Mouse (Mus musculus): Measurements from ENCODE around the gene Chtf18.
"Not testable (repeated sequence)": the region's sequence is repeated elsewhere in the genome, so short reads cannot be mapped to it uniquely, and the experiment has no call there.

Chtf18 gene

DNA sequence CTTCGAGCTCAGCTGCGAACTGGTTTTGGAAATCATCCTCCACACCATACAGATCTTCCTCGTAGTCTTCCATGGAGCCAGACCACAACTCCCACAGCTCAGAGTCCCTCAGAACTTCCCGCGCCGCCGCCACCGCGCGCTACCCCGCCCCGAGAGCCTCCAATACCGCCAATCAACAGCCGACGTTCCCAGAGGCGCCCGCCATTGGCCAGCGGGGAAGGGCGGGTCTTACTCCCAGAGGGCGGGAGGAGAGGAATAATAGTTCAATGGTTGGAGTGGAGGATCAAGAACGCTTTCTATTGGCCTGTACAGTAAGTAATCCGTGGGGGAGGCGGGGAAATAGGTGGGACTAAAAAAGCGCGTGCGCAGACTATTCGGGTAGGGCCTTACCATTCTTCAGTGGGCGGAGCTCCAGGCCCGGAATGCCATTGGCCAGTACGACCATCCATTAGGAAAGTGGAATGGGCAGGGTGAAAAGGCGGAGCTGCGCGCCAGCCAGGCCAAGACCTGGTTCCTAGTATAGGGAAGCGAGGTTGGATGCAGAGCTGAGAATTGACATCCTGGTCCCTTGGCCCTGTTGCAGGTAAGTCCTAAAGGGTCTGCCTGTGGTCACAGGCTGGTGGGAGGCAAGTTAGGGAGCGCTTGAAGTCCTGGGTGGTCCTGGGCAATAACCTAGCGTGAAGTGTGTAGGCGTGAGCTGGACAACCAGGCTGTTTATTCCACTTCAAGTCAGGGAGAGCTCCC, at the start of gene Chtf18, which contains the start of gene Rpusd1:
Gene Chtf18, minus strand, starts transcription at position 155 of the 744 bp plus-strand sequence.
Gene Rpusd1, plus strand, starts transcription at position 406 of the 744 bp plus-strand sequence.
- peak; percentile 100 for DNase-seq

DNA sequence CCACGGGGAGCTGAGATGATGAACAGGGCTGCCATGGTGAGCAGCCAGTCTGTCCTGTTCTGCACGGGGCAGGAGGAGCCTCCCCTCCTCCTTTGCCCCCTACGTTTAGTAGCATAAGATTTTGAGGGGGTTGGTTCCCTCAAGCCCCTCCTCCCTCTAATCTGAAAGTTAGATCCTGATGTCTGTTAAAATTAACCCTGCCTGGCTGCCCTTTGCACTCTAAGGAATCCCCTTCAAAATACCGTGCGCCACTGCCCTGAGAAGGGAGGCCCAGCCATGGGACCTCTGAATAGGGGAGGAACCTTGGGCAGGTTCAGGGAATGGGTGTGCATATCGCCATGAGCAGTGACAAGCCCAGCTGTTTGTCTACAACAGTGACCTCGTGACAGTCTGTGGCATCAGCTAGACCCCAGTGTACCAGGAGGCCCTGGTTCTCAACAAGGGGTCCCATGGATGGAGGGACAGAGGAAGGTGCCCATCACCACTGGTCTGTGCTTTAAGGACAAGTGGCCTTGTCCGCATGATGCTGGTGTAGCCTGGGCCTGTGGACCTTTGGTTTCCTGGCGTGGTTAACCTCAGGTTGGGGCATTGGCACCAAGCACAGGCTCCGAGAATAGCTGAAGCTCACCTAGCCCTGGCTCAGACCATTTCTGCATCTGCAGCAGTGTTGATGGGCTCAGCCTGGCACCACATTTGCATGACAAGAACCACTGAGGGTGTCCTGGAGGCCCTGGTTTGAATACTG, 48.3 kb upstream of the Chtf18 start:
- peak; percentile 53 for DNase-seq

DNA sequence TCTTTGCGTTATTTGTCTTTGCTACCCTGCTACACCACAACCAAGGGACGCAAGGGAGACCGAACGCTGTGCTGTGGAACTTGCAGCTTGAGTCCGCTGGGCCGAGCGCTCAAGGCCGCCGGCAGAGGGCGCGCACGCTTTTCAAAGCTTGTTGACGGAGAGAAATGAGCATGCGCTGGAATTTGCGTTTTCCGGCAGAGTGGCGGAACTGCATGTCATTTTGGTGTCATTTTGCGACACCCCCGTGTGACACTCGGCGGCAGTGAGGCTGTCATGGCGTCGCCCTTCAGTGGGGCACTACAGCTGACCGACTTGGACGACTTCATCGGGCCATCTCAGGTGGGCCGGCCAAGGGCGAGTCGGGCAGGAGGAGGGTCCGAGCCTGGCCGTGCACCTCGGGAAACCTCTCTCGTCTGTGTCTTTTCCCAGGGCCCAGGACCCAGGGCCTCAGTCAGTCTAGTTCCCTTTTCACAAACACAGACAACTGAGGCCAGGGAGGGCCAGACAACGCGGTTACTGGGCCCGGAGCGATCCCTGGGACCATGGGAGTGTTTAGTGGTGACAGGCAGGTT, 46.4 kb upstream of the Chtf18 start, which contains the start of gene Narfl:
Gene Narfl, plus strand, starts transcription at position 228 of the 572 bp plus-strand sequence.
- DNase-seq, result peak; percentile 97

DNA sequence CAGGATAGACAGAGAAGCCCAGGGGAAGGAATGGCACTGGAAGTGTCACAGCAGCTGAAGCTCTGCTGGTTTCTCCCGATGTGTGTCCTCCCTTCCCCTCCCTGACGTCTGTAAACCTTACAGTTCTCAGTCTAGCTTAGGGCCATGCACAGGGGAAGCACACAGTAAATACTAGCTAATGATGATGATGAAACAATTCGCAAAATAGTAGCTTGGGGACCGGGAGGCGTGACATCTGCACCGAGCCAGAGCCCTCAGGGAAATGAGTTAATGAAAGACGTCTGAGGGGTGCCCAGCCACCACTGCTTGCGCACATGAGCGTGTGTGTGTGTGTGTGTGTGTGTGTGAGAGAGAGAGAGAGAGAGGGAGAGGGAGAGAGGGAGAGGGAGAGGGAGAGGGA, 42.1 kb upstream of the Chtf18 start:
- DNase-seq, result no peak

DNA sequence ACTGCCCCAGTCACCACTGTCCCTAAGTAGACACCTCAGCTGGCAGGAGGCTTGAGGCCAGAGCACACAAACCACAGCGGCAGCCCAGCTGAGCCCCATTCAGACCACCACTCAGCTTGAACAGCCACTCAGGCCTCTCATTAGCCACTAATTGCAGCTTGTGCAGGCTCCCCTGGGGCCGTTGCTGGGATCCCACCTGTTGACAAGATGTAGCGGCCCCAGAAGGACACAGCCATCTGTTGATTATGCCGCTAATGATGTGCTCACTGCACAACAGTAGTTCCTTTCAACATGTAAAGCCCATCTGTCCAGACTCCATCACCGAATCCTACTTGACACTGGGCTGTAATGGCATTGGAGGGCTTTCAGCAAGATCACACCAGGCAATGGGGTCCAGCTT, 38.7 kb upstream of the Chtf18 start:
- no peak for DNase-seq

DNA sequence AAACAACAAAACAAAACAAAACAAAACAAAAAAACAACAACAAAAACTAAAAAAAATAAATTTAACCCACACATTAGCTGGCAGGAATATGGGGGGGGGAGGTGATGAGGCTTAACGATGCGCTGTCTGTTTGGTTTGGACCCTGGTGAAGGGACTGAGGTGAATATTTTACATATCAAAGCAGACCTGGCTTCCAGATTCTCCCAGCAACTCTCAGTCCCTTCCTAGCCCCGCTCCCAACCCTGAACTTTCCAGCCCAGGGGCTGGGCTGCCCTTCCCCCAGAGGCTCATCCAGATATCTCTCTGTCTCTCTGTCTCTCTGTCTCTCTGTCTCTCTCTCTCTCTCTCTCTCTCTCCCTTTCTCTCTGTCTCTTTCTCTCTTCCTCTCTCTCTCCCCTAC, 35.4 kb upstream of the Chtf18 start:
- DNase-seq, result no peak

DNA sequence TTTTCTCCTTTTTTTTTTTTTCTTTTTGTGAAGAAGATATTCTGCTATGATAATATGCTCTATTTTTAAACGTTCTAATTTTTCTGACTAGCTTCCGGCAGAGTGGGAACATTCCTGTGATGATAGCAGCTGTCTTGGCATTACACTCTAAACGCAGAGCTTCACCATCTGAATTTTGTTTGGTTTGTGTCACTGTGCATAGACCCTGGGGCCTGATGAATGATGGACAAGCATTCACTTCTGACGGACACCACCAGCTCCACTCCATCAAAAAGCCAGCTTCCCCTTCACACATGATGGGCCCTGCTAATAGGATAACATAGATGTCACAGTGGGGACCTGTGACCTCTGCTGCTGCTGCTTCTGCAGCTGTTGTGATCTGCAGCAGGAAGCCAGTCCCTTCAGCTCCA, 34.3 kb upstream of the Chtf18 start:
- peak; percentile 11 for DNase-seq

DNA sequence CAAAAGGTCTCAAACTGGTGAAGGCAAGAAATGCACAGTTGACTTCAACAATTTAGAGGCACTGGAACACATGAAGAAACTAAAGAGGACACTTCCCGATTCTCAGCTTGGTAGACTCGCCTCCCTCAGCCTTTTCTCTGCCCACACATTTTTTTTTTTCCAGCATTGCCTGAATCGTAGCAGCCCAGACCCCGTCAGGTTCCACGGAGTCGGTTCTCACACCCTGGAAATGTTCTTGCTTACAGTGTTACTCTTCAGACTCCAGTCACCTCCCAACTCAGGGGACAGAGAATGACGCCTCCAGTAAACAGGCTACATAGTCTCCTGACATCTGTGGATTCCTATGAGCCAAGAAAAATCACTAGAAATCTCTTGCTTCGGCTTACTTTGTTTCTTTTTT, 32.9 kb upstream of the Chtf18 start:
- no peak for DNase-seq

DNA sequence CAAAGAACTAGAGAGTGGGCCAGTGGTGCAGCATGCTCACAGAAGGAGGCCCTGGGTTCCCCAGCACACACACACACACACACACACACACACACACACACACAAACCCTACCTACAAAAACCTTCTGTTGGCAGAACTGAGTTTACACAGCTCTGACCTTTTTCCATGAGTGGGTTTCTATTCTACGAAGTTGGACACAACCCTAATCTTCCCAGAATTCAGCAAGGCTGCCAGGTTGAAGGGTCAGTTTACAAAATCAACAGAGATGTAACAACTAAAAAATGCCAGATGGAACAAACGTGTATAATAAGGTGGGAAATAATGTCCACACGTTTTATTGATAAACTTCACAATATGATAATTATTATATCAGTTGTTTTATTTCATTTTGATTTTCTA, 30.5 kb upstream of the Chtf18 start:
- no peak for DNase-seq

DNA sequence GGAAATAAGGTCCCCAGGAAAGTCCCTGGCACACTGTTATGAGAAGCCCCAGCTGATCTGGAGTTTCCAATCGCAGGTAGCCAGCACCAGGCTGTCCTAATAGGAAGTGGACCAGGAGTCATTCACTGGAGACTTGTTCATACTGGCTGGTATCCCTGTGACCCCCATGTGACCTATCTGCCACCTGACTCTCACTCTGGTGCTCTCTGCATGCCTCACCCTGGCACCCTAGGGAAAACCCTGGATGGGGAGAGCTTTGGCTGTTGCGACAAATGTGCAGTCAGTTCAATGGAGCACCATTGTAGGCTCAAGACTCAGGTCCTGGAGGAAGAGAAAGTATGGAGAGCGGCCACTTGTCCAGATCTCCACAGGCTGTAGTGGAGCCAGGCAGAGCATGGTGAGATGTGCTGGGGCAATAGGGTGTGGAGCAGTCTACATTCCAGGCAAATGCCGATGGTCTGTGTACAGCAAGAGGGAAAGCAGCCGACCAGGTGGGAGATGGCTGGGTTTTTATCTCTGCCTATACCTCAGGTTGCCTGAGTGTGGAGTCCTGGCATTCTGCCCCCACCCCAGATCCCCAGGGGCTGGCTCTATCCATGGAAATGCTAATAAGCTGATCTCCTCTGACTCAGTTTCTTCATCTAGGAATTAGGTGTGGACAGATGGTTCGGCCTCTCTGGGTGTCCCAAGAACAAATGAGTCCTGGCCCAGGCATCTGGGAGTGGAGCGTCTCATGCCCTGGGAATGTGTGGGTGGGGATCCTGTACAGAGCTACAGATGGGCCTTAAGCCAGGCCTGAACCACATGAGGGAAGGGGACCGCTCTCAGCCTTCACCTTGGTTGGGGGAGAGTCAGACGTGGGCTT, 29.4 kb upstream of the Chtf18 start:
- DNase-seq, result no peak

DNA sequence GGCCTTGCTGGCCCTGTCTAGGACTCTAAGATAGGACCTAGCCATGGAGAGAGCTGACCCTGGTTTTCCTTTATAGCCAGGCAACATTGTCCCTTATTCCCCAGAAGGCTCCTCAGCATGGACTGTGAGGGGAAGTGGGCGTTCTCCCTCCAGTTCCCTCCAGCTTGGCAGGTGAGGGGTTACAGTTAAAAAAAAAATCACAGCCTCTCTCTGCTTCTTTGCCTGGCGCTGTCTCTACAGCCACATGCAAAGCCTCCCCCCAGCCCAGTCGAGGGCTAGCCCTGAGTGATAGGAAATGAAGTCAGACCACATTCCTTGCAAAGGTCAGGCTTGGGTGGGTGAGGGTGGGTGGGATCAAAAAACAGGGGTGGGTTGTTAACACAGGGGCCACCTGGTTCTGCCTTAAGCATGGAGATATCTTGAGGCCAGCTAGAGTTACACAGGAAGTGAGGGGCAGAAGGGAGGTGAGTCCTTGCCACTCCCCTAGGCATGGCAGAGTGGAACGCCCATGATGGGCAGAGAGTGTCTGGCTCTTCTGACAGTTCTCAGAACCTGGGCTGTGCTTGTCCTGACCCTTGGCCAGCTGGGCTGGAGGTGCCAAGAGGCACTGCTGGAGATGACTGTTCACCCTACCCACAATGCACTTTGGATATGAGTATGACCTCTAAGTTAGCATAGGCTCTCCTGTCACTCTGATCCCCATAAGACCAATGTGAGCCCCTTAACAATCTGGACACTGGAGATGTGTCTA, 28.6 kb upstream of the Chtf18 start:
- no peak for DNase-seq

DNA sequence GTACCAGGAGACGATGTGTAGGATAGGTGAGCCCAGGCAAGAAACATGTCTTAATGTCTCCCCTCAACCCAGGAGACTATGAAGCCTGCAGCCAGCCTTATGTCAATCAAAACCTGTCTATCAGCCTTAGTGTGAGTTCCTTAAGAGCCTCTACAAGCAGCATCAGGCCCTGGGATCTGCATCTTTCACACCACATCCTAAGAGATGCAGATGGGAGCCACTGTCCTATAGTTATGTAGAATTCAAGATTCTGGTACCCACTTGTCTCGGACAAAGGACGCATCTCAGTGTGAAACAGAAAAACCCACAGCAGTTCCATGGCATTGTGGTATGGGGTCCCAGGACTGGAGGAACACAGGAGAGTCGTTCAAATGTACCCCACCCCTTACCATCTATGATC, 27.9 kb upstream of the Chtf18 start:
- DNase-seq, result no peak

DNA sequence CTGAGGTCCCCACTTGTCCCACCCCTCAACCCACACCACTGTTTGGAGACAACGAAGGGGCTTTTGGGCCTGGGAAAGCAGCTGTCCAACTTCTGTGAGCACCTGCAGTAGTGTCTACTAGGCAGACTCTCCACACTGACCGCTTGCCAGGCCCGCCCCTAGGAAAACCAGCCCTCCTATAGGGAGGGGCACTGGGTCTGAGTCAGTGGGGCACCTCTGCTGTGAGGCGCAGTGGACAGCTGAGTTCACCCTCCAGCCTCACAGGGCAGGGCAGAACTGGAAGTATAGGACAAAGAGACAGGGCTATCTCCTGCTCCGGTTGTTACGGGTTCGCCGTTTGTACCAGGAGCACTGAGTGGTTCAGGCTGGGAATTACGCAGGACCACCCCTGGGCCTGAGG, 27.0 kb upstream of the Chtf18 start, which contains the start of gene Msln:
Gene Msln, minus strand, starts transcription at position 138 of the 400 bp plus-strand sequence.
- DNase-seq, result no peak

DNA sequence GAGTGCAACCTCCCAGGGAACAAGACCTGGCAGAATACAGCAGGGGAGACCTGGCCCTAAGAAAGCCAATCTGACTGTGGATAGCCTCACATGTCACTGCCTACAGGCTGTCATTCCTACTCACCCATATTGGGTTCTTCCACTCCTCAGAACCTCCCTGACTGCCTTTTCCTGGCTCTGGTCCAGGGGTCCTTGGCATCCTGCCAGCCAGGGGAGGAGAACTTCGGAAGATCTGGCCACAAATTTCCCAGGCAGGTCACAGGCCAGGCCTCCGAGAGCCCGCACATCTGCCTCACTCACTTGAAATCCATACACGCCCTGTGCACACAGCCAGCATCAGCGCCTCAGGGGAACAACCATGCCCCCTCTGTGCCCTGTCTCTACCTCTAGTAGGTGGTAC, 24.2 kb upstream of the Chtf18 start:
- peak; percentile 32 for DNase-seq

DNA sequence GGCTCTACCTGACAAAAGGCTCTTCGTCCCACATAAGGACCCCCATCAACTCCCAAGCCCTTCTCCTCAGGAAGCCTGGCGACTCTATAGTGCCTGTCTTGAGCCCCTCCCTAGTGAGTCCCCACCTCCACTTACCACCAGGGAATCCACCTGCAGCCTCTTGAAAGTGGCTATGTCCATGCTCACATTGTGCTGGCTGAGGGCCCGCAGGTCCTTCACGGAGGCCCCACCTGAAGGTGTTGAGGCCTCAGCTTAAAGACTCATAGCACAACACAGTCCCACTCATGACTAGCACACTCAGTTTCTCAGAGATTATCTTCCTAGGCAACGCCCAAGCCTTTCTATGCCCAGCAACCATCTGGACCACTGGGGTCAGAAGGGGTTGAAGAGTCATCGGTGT, 22.1 kb upstream of the Chtf18 start:
- no peak for DNase-seq

DNA sequence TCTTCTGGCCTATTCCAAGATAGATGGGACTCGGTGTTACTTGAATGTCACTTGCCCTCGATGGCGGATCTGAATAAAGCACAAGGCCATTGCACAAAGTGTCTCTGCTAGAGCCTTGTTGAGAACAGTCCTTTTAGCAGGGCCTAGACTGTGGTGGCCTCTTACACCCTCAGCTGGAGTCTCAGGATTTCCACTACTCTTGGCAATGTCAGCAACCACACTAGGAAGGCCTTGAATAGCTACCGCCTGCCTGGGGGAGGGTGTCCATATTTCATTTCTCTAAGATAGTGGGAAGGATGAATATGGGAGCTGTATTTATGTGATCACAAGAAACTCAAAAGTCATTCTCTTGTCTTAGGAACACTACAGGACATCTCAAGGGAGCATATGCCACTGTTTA, 21.0 kb upstream of the Chtf18 start:
- DNase-seq, result no peak

DNA sequence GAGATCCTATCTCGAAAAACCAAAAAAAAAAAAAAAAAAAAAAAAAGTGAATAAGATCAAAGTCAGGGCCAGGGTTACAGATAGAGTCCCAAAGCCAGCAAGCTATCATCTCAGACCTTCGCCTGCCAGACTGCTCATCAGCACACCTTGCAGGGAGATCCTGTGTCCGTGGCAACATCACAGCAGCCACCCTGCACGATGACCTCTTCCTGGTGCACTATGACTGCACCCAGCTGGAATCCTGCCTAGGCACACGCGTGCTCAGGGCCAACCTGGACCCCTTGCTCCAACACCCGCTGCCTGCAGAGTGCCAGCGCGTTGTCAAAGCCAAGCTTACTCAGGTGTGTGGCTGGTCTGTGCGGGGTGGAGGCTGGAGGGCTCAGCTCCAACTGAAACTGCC, 17.1 kb upstream of the Chtf18 start:
- no peak for DNase-seq

DNA sequence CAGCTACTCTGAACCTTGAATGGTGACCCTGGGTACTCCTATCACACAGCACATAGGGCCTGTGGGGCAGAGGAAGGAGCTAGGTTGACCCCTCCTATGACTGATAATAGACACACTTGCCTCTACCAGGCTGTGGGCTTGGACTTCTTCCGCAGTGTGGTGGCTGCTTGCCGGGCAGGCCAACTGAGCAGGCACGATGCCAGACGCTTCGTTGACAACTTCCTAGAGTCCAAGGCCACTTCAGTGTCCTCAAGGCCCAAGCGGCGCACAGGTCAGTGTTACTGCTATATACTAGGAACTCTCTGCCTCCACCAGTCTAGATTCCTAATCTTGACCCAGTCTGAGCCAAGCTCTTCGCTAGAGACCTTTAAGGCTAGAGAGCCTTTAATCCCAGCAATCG, 16.6 kb upstream of the Chtf18 start:
- DNase-seq, result no peak

DNA sequence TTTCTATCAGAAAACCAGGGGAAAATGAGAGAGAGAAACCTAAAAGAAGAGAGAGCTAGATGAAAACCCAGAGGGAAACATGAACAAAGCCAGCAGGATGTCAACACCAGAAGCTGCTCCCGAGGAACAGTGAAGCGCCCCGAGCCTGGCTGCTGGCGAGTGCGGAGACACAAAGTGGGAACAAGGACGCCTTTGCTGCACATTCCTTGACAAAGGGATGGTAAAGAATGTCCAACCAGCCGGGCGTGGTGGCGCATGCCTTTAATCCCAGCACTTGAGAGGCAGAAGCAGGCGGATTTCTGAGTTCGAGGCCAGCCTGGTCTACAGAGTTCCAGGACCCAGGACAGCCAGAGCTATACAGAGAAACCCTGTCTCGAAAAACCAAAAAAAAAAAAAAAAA, 14.3 kb upstream of the Chtf18 start:
- DNase-seq, result not testable (repeated sequence)

DNA sequence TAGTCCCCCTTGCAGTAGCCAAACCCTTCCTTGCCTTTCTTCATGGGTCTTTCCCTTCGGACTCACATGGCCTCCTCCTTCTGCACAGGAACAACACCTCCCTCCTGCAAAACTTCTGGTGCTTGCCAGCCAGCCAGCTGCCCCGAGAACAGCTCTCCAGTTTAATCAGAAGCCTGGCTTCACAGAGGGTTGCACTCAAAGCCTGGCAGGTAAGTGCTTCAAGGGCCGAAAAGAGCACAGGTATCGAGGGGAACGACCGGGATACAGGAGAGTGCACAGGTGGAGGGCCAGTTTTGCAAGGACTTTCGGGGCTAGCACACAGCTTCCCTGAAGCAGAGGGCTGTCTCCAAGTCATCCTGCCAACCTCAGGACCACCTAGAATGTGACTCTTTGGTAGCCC, 11.6 kb upstream of the Chtf18 start:
- no peak for DNase-seq

DNA sequence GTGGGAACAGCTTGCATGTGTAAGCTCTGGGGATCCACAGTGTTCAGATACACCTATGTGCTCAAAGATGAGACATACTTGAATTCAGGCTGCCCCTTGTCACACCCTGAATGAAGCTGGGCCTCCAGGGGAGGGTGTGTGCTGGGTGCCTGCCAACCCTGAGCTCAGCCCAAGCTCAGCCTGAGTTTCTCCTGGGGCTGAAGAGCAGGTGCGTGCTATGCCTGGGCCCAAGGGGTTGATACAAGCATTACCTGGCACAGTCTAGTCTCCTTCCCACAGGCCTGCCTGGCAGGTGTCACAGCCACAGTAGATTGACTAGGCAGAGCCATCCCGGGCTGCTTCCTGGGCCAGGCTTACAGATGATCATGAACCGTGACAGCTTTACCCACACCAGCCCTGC, 8.5 kb upstream of the Chtf18 start, which contains the start of gene Mslnl:
Gene Mslnl, plus strand, starts transcription at position 298 of the 400 bp plus-strand sequence.
- DNase-seq, result no peak

DNA sequence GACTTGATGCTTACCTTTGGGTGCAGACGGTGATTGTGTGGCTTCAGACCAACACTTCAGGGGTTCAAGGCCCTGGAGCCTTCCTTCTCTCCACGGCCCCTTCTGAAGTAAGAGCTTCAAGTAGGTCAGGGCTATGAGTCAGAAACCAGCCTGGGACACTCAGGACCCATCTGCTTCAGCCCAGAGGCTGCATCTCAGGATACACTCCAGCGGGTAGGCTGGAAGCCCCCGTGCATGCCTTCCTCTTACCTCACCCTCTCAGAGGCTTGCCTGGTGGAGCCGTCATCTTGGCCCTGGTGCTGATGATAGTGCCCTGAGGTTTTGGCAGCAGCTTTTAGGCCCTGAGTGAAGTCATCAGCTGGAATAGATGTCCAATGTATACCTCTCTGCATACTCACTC, 8.0 kb upstream of the Chtf18 start:
- DNase-seq, result no peak

Data from kidney, adult 18-20 months (tissue).